Mouse (Mus musculus): ENCODE measurements around the gene Racgap1. TPM values are rescaled to one million over a fixed set of nuclear protein-coding genes. Genes with fewer than 3 reads are reported as not detected.

Racgap1 gene
- total RNA-seq, 2 experiments from 2014 or later = 22.0 to 26.1 TPM

GRCm38 (mm10) chr15:99594951-99595350 lies 56.5 kb downstream of the Racgap1 start:
- DNase-seq = no peak

GRCm38 (mm10) chr15:99592877-99593276 lies 58.6 kb downstream of the Racgap1 start:
- no peak for DNase-seq
- intact Hi-C loops (cut with DNase I) = loop anchor here (10.0 kb wide), 2 partner anchors 182 to 312 kb away; partner anchors contain the start of gene Cers5

More at GRCm38 (mm10) chr15:99594951-99595350, 56.5 kb downstream of the Racgap1 start:
- intact Hi-C loops (cut with DNase I) = loop anchor here (5.0 to 10.0 kb wide), 3 partner anchors 92 to 310 kb away; partner anchors contain the start of gene Cers5

- DNase-seq = peak; percentile 40
- intact Hi-C loops (cut with DNase I) = loop anchor here (10.0 kb wide), 2 partner anchors 183 to 313 kb away; partner anchors contain the start of gene Cers5
Observed at GRCm38 (mm10) chr15:99592177-99592576, 59.3 kb downstream of the Racgap1 start.

GRCm38 (mm10) chr15:99590429-99591084 lies 60.9 kb downstream of the Racgap1 start, which contains the start of gene Aqp5:
TSS of gene Aqp5 (plus strand) at chr15:99590782.
- intact Hi-C loops (cut with DNase I) = loop anchor here (10.0 kb wide), 2 partner anchors 184 to 314 kb away; partner anchors contain the start of gene Cers5

GRCm38 (mm10) chr15:99589704-99590103 lies 61.8 kb downstream of the Racgap1 start:
- intact Hi-C loops (cut with DNase I) = loop anchor here (10.0 kb wide), 2 partner anchors 185 to 315 kb away; partner anchors contain the start of gene Cers5
- no peak for DNase-seq

More at GRCm38 (mm10) chr15:99590429-99591084, 60.9 kb downstream of the Racgap1 start, which contains the start of gene Aqp5:
- DNase-seq = no peak

- intact Hi-C loops (cut with DNase I) = no loop called here
- no peak for DNase-seq
Observed at GRCm38 (mm10) chr15:99589237-99589636, 62.2 kb downstream of the Racgap1 start.

GRCm38 (mm10) chr15:99586525-99586924 lies 64.9 kb downstream of the Racgap1 start:
- intact Hi-C loops (cut with DNase I) = no loop called here
- no peak for DNase-seq

GRCm38 (mm10) chr15:99585741-99586140 lies 65.7 kb downstream of the Racgap1 start:
- no peak for DNase-seq
- intact Hi-C loops (cut with DNase I) = no loop called here

GRCm38 (mm10) chr15:99584407-99585202 lies 66.9 kb downstream of the Racgap1 start:
- DNase-seq = no peak
- intact Hi-C loops (cut with DNase I) = loop anchor here (5.0 kb wide), 1 partner anchor 82 kb away; no protein-coding TSS in a partner anchor

- intact Hi-C loops (cut with DNase I) = loop anchor here (5.0 kb wide), 1 partner anchor 81 kb away; no protein-coding TSS in a partner anchor
- DNase-seq = no peak
Observed at GRCm38 (mm10) chr15:99583463-99584344, 67.8 kb downstream of the Racgap1 start.

- intact Hi-C loops (cut with DNase I) = no loop called here
- DNase-seq = peak; percentile 48
Observed at GRCm38 (mm10) chr15:99578802-99579485, 72.5 kb downstream of the Racgap1 start, which contains the start of gene Aqp2. TSS of gene Aqp2 (plus strand) at chr15:99579055.

Other genes starting within 250 kb of the Racgap1 start
- gene Nckap5l, start 193.9 kb downstream of the Racgap1 start, total RNA-seq (2021) = 10 to 100 TPM; 39.0 to 39.2 TPM
- 1 to 10 TPM; 7.8 to 8.0 TPM for gene Bcdin3d, start 176.9 kb downstream of the Racgap1 start, total RNA-seq (2021)
- 10 to 100 TPM; 53.6 to 65.1 TPM for gene Faim2, start 123.5 kb downstream of the Racgap1 start, total RNA-seq (2021)
- not detected for gene Aqp2, start 72.6 kb downstream of the Racgap1 start, total RNA-seq (2021)
- gene Aqp5, start 60.9 kb downstream of the Racgap1 start, total RNA-seq (2021) = 1 to 10 TPM in 1 of 2 experiments, under 1 TPM in 1; 0.28 to 1.1 TPM
- gene Aqp6, start 50.3 kb downstream of the Racgap1 start, total RNA-seq (2021) = not detected
- 100 to 1,000 TPM; 101 to 102 TPM for gene Asic1, start 18.7 kb upstream of the Racgap1 start, total RNA-seq (2021)
- gene Smarcd1, start 50.5 kb upstream of the Racgap1 start, total RNA-seq (2021) = 100 to 1,000 TPM; 134 to 148 TPM
- gene Gm17349, start 53.8 kb upstream of the Racgap1 start, total RNA-seq (2021) = not detected
- 1 to 10 TPM; 6.7 to 6.8 TPM for gene Gpd1, start 65.9 kb upstream of the Racgap1 start, total RNA-seq (2021)
- 10 to 100 TPM; 68.0 to 73.4 TPM for gene Cox14, start 74.0 kb upstream of the Racgap1 start, total RNA-seq (2021)
- 10 to 100 TPM; 58.0 to 62.3 TPM for gene Cers5, start 121.2 kb upstream of the Racgap1 start, total RNA-seq (2021)
- gene Lima1, start 223.8 kb upstream of the Racgap1 start, total RNA-seq (2021) = 10 to 100 TPM; 13.6 to 15.6 TPM

All from left cerebral cortex, postnatal 4 days (tissue).